Mouse (Mus musculus) hindbrain, embryonic 12.5 days (tissue): Measurements from ENCODE around the gene Arhgap32. TPM values are rescaled to one million over a fixed set of nuclear protein-coding genes. Genes with fewer than 3 reads are reported as not detected.
"Not testable (repeated sequence)": the region's sequence is repeated elsewhere in the genome, so short reads cannot be mapped to it uniquely, and the experiment has no call there.

Experiments
- ATAC-seq: fragments of 200-750 bp; cut with Nextera tagmentation; 2 replicates; pipeline ENCODE4 v1.8.0; 2017; ENCODE audit warnings: moderate TSS enrichment; ENCODE audit not compliant: low FRiP score
- H3K27ac ChIP-seq: fragments of 300-500 bp; sonication (generic); 2 replicates; pipeline ENCODE4 v1.5.1; 2016; ENCODE audit warnings: mild to moderate bottlenecking
- H3K27me3 ChIP-seq: fragments of 300-500 bp; sonication (generic); 2 replicates; pipeline ENCODE4 v1.6.1; 2016; ENCODE audit warnings: mild to moderate bottlenecking
- H3K36me3 ChIP-seq: fragments of 300-500 bp; sonication (generic); 2 replicates; pipeline ENCODE4 v1.6.1; 2016; ENCODE audit warnings: mild to moderate bottlenecking
- H3K4me1 ChIP-seq: fragments of 300-500 bp; sonication (generic); 2 replicates; pipeline ENCODE4 v1.6.1; 2016
- H3K4me2 ChIP-seq: fragments of 300-500 bp; sonication (generic); replicated peaks from 2 replicates; pipeline ENCODE4 v1.6.1; 2016; ENCODE audit warnings: mild to moderate bottlenecking
- H3K4me3 ChIP-seq: fragments of 300-500 bp; sonication (generic); 2 replicates; pipeline ENCODE4 v1.5.1; 2016; ENCODE audit warnings: mild to moderate bottlenecking
- H3K9ac ChIP-seq: fragments of 300-500 bp; sonication (generic); 2 replicates; pipeline ENCODE4 v1.6.1; 2016; ENCODE audit warnings: mild to moderate bottlenecking, moderate library complexity
- H3K9me3 ChIP-seq: fragments of 300-500 bp; sonication (generic); replicated peaks from 2 replicates; pipeline ENCODE4 v1.6.1; 2016; ENCODE audit warnings: mild to moderate bottlenecking
- WGBS: fragments of 180-500 bp; shearing (Covaris S2); methylation state at CpG from one replicate; pipeline ENCODE4 v1.1.7; 2016; 5-methylcytosine and 5-hydroxymethylcytosine counted together
- polyA plus RNA-seq: library from polyadenylated mRNA; unstranded; fragments of >200 nt; fragmentation: Nextera tagmentation; extraction: Ambion mirVana; gene quantifications from 2 replicates; pipeline ENCODE4 v1.2.1, GENCODE M21; 2016

The Arhgap32 gene
- polyA plus RNA-seq, 1 experiment from 2014 or later = 7.6 TPM

DNA sequence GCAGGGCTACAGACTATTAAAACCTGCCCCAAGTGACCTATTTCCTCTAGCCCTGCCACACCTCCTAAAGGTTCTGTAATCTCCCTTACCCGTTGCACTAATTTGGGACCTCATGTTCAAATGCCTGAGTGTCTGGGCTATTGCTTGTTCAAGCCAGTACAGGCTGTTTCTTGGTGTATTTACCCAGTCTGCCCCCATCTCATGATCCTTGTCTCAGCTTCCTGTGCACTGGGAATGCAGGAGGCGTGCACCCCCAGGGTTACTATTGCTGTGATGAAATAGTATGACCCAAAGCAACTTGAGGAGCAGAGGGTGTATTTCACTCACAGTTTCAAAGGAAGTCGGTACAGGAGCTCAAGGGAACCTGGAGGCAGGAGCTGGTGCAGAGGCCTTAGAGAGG, 26.9 kb downstream of the Arhgap32 start:
- no peak overlapping the region for H3K9ac ChIP-seq
- no peaks in the 10 kb centered on the region for H3K36me3 ChIP-seq
- no peak overlapping the region for H3K4me3 ChIP-seq
- H3K4me1 ChIP-seq = peaks cover 6% of the 10 kb centered on the region; the same call in 1 of the 2 replicates
- no peaks in the 10 kb centered on the region for H3K27me3 ChIP-seq
- ATAC-seq = no peak
- H3K27ac ChIP-seq = no peak overlapping the region
- H3K4me2 ChIP-seq = no peak overlapping the region
- no peaks in the 10 kb centered on the region for H3K9me3 ChIP-seq
- 73% methylated on average over 3 of the region's 3 CpGs for WGBS

DNA sequence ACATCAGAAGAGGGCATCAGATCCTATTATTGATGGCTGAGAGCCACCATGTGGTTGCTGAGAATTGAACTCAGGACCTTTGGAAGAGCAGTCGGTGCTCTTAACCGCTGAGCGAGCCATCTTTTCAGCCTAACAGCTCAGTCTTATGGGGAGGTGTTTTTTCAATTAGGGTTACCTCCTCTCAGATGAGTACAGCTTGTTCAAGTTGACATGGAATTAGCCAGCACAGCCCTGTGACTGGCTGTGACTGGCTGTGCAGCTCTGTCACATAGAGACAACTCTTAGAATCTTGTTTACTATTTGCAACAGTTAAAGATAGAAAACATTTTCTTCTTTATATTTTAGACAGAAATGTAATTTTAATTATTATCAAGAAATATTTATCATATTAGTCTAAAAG, 27.5 kb downstream of the Arhgap32 start:
- H3K4me3 ChIP-seq = no peak overlapping the region

GRCm38 (mm10) chr9:32146257-32146996, 30.5 kb downstream of the Arhgap32 start:
- Histone ChIP-seq H3K36me3 (no peaks in the 10 kb centered on the region), H3K9ac (no peak overlapping the region), H3K4me1 (peaks cover 6% of the 10 kb centered on the region; the same call in 1 of the 2 replicates), H3K4me3 (no peak overlapping the region), H3K27me3 (no peaks in the 10 kb centered on the region), H3K9me3 (no peaks in the 10 kb centered on the region), H3K4me2 (no peak overlapping the region), H3K27ac (no peak overlapping the region)
- 65% methylated on average over 12 of the region's 12 CpGs for WGBS
- no peak for ATAC-seq

More for the DNA sequence above, 27.5 kb downstream of the Arhgap32 start:
- H3K9me3 ChIP-seq = no peaks in the 10 kb centered on the region
- no peak overlapping the region for H3K27ac ChIP-seq
- 85% methylated on average over 3 of the region's 3 CpGs for WGBS
- no peaks in the 10 kb centered on the region for H3K36me3 ChIP-seq
- H3K4me2 ChIP-seq = no peak overlapping the region
- no peak overlapping the region for H3K9ac ChIP-seq
- no peaks in the 10 kb centered on the region for H3K27me3 ChIP-seq
- ATAC-seq = no peak
- H3K4me1 ChIP-seq = peaks cover 6% of the 10 kb centered on the region; the same call in 1 of the 2 replicates

- Histone ChIP-seq H3K4me2 (no peak overlapping the region), H3K36me3 (no peaks in the 10 kb centered on the region), H3K27me3 (no peaks in the 10 kb centered on the region), H3K9me3 (no peaks in the 10 kb centered on the region), H3K27ac (no peak overlapping the region), H3K4me1 (no peaks in the 10 kb centered on the region), H3K4me3 (no peak overlapping the region), H3K9ac (no peak overlapping the region)
- ATAC-seq = no peak
- 92% methylated on average over 3 of the region's 3 CpGs for WGBS
These were observed 33.3 kb downstream of the Arhgap32 start for GRCm38 (mm10) chr9:32149241-32149640.

- ATAC-seq = no peak
- Histone ChIP-seq H3K4me2 (no peak overlapping the region), H3K4me3 (no peak overlapping the region), H3K27ac (no peak overlapping the region), H3K27me3 (no peaks in the 10 kb centered on the region), H3K9me3 (no peaks in the 10 kb centered on the region), H3K4me1 (no peaks in the 10 kb centered on the region), H3K9ac (no peak overlapping the region), H3K36me3 (no peaks in the 10 kb centered on the region)
- 91% methylated on average over 11 of the region's 11 CpGs for WGBS
These were observed 34.1 kb downstream of the Arhgap32 start for GRCm38 (mm10) chr9:32149836-32150642.

- Histone ChIP-seq H3K4me1 (no peaks in the 10 kb centered on the region), H3K4me3 (no peak overlapping the region), H3K9ac (no peak overlapping the region), H3K36me3 (no peaks in the 10 kb centered on the region), H3K27me3 (no peaks in the 10 kb centered on the region), H3K9me3 (no peaks in the 10 kb centered on the region), H3K27ac (no peak overlapping the region), H3K4me2 (no peak overlapping the region)
- 89% methylated on average over 3 of the region's 3 CpGs for WGBS
- ATAC-seq = no peak
These were observed 38.9 kb downstream of the Arhgap32 start for GRCm38 (mm10) chr9:32154727-32155371.

DNA sequence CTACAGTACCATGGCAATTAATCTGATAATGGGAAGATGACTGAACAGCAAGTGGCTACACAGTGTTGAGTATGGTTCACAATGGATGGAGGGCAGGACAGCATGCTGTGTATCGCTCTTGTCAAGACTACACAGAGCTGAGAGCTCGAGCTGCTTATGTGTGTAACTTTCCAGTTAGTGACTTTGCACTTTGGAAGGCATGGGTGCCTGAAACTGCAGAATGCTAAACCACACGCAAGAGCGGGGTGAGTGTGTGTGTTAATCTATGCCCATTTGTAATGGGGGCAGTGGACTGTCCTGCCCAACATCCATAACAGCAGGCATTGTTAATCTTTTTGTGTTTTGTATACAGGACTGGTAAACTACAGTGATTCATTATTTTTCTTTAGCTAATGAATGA, 40.8 kb downstream of the Arhgap32 start:
- no peaks in the 10 kb centered on the region for H3K9me3 ChIP-seq
- H3K4me2 ChIP-seq = no peak overlapping the region
- WGBS = 83% methylated on average over 4 of the region's 4 CpGs

DNA sequence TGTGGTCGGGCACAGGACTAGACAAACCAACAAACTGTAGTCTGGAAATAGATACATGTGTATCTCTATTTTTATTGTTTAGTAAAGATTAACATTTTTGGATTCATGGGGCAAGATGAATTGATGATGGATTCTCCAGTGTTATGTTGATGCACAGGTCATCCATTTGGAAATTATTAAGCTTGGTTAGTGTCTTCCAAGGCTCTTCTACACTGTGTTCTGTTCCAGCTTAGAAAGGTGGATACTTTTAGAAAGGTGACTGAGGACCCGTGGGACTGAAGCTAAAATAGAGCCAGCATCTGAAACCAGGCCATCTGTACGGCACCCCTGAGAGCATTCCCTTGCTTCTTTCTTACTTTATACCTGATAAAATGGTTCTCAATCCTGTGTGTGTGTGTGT, 41.3 kb downstream of the Arhgap32 start:
- no peaks in the 10 kb centered on the region for H3K4me1 ChIP-seq
- ATAC-seq = no peak
- WGBS = 85% methylated on average over 3 of the region's 3 CpGs
- H3K36me3 ChIP-seq = no peaks in the 10 kb centered on the region
- H3K4me3 ChIP-seq = no peak overlapping the region
- H3K9ac ChIP-seq = no peak overlapping the region
- H3K27me3 ChIP-seq = no peaks in the 10 kb centered on the region
- H3K9me3 ChIP-seq = no peaks in the 10 kb centered on the region
- H3K4me2 ChIP-seq = no peak overlapping the region
- no peak overlapping the region for H3K27ac ChIP-seq

More for the DNA sequence above, 40.8 kb downstream of the Arhgap32 start:
- Histone ChIP-seq H3K36me3 (no peaks in the 10 kb centered on the region), H3K27ac (no peak overlapping the region), H3K9ac (no peak overlapping the region), H3K4me1 (no peaks in the 10 kb centered on the region), H3K27me3 (no peaks in the 10 kb centered on the region), H3K4me3 (no peak overlapping the region)
- ATAC-seq = no peak

GRCm38 (mm10) chr9:32158837-32159543, 43.1 kb downstream of the Arhgap32 start:
- Histone ChIP-seq H3K4me3 (no peak overlapping the region), H3K4me1 (no peaks in the 10 kb centered on the region), H3K4me2 (no peak overlapping the region), H3K9me3 (no peaks in the 10 kb centered on the region), H3K9ac (no peak overlapping the region), H3K27ac (no peak overlapping the region), H3K27me3 (no peaks in the 10 kb centered on the region), H3K36me3 (no peaks in the 10 kb centered on the region)
- ATAC-seq = peak; percentile 69
- WGBS = 25% methylated on average over 3 of the region's 3 CpGs

DNA sequence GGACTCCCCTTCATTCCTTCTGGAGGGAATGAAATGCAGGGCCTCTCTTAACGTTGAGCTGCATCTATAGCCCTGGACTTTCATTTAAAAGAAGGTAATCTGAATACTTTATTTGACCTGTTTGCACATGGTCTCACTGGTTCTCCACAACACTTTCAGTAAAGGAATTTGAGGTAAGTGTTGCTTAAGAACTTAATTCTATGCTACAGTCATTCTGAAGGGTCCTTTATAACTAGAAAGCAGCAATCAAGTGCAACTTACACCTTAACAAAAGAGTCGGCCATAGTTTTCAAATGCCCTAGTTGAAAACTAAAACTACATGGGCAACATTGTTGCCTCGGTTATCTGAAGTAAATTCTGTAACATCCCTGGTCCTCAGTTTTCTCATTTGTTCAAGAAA, 43.8 kb downstream of the Arhgap32 start:
- no peaks in the 10 kb centered on the region for H3K4me1 ChIP-seq
- H3K4me2 ChIP-seq = no peak overlapping the region
- ATAC-seq = no peak
- 83% methylated on average over 3 of the region's 3 CpGs for WGBS
- H3K27ac ChIP-seq = no peak overlapping the region
- no peak overlapping the region for H3K9ac ChIP-seq
- H3K36me3 ChIP-seq = no peaks in the 10 kb centered on the region
- H3K4me3 ChIP-seq = no peak overlapping the region
- H3K9me3 ChIP-seq = no peaks in the 10 kb centered on the region
- H3K27me3 ChIP-seq = no peaks in the 10 kb centered on the region

DNA sequence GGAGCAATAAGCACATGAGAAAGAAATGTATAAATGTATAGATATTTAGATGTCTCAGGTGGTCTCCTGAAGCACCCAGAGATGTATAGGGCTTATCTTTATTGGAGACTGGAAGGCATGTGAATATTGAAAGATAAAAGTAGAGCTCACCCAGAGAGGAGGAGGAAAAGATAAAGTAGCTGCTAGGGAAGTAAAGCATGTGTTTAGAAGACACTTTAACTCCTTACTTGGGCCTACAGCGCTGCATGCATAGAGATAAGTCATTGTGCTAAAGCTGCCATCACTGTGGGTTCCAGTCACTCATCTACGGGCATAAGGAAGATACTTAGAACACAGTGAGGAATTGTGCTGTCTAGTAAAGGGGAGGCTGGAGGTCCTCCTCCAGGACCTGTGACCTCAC, 46.9 kb downstream of the Arhgap32 start:
- no peak overlapping the region for H3K27ac ChIP-seq
- H3K4me2 ChIP-seq = no peak overlapping the region
- no peak for ATAC-seq
- no peaks in the 10 kb centered on the region for H3K9me3 ChIP-seq
- no peaks in the 10 kb centered on the region for H3K4me1 ChIP-seq
- H3K36me3 ChIP-seq = no peaks in the 10 kb centered on the region
- H3K4me3 ChIP-seq = no peak overlapping the region
- 84% methylated on average over 2 of the region's 2 CpGs for WGBS
- no peaks in the 10 kb centered on the region for H3K27me3 ChIP-seq
- H3K9ac ChIP-seq = no peak overlapping the region

DNA sequence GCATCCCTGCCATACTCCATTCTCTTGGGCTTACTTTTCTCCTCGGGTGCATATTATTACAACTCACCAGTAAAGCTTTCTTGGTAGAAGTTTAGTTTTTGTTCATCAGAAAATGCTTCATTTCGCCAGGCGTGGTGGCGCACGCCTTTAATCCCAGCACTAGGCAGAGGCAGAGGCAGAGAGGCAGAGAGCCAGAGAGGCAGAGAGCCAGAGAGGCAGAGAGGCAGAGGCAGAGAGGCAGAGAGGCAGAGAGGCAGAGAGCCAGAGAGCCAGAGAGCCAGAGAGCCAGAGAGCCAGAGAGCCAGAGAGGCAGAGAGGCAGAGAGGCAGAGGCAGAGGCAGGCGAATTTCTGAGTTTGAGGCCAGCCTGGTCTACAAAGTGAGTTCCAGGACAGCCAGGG, 47.9 kb downstream of the Arhgap32 start:
- H3K4me1 ChIP-seq, H3K27ac ChIP-seq, H3K9me3 ChIP-seq, H3K9ac ChIP-seq, H3K4me2 ChIP-seq, H3K27me3 ChIP-seq, H3K36me3 ChIP-seq, H3K4me3 ChIP-seq, ATAC-seq: not testable (repeated sequence)
- WGBS = 88% methylated on average over 6 of the region's 6 CpGs
